Mouse (Mus musculus): ENCODE results near the gene Srarp.

GRCm38 (mm10) chr4:141439083-141439803, 3.3 kb upstream of the Srarp start:
- peak; percentile 78 for TF ChIP-seq POLR2A (IDR thresholded peaks at IDR 0.05; ENCODE audit: insufficient read depth, low read depth, low read length)
- TF ChIP-seq EP300 (IDR thresholded peaks at IDR 0.05; ENCODE audit: insufficient read depth, low read depth, low read length): peak; percentile 62; the same call in 1 of the 2 replicates
- TF ChIP-seq CTCF (IDR thresholded peaks at IDR 0.05): no peak

All from heart, adult 2 months (tissue).